Mouse (Mus musculus) kidney, adult 2 months (tissue): Measurements from ENCODE around the gene Agr2.

ENCODE experiments used
- CTCF ChIP-seq: fragments of 200-500 bp; conservative IDR thresholded peaks from 2 replicates; pipeline ENCODE4 v1.5.1; 2011; ENCODE audit warnings: low read depth, mild to moderate bottlenecking, control low read depth, low read length, moderate library complexity, mixed read lengths; ENCODE audit not compliant: insufficient read depth, insufficient read length
- POLR2A ChIP-seq: fragments of 200-500 bp; IDR thresholded peaks from one replicate; pipeline ENCODE4 v1.6.1; 2011; ENCODE audit warnings: low read depth, low read length, control low read depth

- TF ChIP-seq POLR2A (no peak), CTCF (no peak)
Measured at GRCm38 (mm10) chr12:36028968-36029645, 36.4 kb downstream of the Agr2 start.
